Mouse (Mus musculus) cerebellum, adult 2 months (tissue): ENCODE measurements around the gene Rtel1. TPM values are rescaled to one million over a fixed set of nuclear protein-coding genes. Genes with fewer than 3 reads are reported as not detected.

Experiments
- DNase-seq, 2 experiments: peaks; one replicate each; pipeline ENCODE4 v3.0.0; 2021
- H3K27ac ChIP-seq: fragments of 200-500 bp; 2 replicates; pipeline ENCODE4 v1.5.1; 2012; ENCODE audit warnings: low read length, control low read depth, inconsistent platforms; ENCODE audit not compliant: insufficient read depth
- H3K27me3 ChIP-seq: fragments of 200-500 bp; 2 replicates; pipeline ENCODE4 v1.6.1; 2012; ENCODE audit warnings: inconsistent platforms, mild to moderate bottlenecking, low read length, moderate library complexity; ENCODE audit not compliant: control insufficient read depth, insufficient read depth
- H3K4me1 ChIP-seq: fragments of 200-500 bp; 2 replicates; pipeline ENCODE4 v1.6.1; 2011; ENCODE audit warnings: low read length; ENCODE audit not compliant: control insufficient read depth, insufficient read depth
- H3K4me3 ChIP-seq: fragments of 200-500 bp; replicated peaks from 2 replicates; pipeline ENCODE3; 2011; ENCODE audit warnings: mild to moderate bottlenecking, low read depth, low read length, control low read depth; ENCODE audit not compliant: insufficient read depth
- CTCF ChIP-seq: fragments of 200-500 bp; IDR thresholded peaks from 2 replicates; pipeline ENCODE4 v1.5.1; 2011; ENCODE audit warnings: low read depth, mild to moderate bottlenecking, control low read depth, low read length, moderate library complexity, borderline replicate concordance; ENCODE audit not compliant: insufficient read depth
- POLR2A ChIP-seq: fragments of 200-500 bp; IDR thresholded peaks from 2 replicates; pipeline ENCODE4 v1.6.1; 2011; ENCODE audit warnings: low read length, control low read depth, borderline replicate concordance; ENCODE audit not compliant: insufficient read depth
- WGBS: fragments of 180-500 bp; shearing (Covaris S2); methylation state at CpG from one replicate; pipeline ENCODE4 v1.1.7; 2018; 5-methylcytosine and 5-hydroxymethylcytosine counted together
- polyA plus RNA-seq: library from polyadenylated mRNA; depleted of rRNA; stranded (reverse); fragments of >200 nt; gene quantifications from 2 replicates; pipeline ENCODE4 v1.2.3, GENCODE M21; 2012; rRNA removed

The Rtel1 gene
- polyA plus RNA-seq: 88.5 and 103 TPM in 2 replicates

- Histone ChIP-seq H3K27ac (peak within 1 kb of the TSS; percentile 29; the same call in 1 of the 2 replicates), H3K4me1 (no peaks in the 10 kb centered on the region), H3K4me3 (peak within 1 kb of the TSS; percentile 83), H3K27me3 (no peaks in the 10 kb centered on the region)
- DNase-seq: peak; percentile 83 to 87
- no peak for TF ChIP-seq CTCF
- peak; percentile 53; the same call in 1 of the 2 replicates for TF ChIP-seq POLR2A
- 4% methylated on average over 40 of the region's 40 CpGs for WGBS
Observed at GRCm38 (mm10) chr2:181319248-181320102, at the start of gene Rtel1. TSS of gene Rtel1 (plus strand) at chr2:181319739.

DNA sequence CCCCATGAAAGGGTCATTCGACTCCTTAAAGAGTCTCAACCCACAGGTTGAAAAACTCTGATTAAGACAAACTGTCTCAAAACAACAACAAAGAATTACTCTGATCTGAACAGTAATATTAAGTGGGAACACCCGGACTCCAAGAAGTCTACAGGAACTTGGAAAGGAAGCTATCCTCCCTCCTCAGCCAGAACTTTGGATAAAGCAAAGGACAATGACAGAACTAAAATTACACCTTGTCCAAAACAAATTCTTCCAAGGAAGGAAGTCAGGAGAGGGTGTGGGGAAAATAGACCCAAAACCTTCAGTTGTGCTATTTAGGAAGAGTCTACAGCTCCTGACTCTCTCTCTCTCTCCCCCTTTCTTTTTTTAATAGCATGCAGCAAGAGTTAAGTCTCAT, 47.4 kb upstream of the Rtel1 start:
- Histone ChIP-seq H3K4me3 (no peak overlapping the region), H3K27me3 (no peaks in the 10 kb centered on the region; the same call in 1 of the 2 replicates), H3K27ac (no peak overlapping the region), H3K4me1 (no peaks in the 10 kb centered on the region)
- TF ChIP-seq CTCF: no peak
- TF ChIP-seq POLR2A: no peak
- WGBS: 93% methylated on average over 2 of the region's 2 CpGs
- DNase-seq: no peak

DNA sequence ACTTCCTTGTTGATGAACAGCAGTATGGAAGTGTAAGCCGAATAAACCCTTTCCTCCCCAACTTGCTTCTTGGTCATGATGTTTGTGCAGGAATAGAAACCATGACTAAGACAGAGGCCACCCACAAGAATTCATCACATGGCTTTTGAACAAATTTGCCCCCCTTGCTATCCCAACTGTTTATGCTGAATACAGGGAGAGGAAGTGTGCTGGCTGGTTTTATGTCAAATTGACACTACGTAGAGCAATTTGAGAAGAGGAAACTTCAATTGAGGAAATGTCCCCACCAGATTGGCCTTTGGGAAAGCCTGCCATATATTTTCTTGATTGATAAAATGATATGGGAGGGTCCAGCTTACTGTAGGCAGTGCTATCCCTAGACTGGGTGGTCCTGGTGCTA, 45.7 kb upstream of the Rtel1 start:
- DNase-seq: no peak
- WGBS: over 99% methylated on average over 2 of the region's 2 CpGs

DNA sequence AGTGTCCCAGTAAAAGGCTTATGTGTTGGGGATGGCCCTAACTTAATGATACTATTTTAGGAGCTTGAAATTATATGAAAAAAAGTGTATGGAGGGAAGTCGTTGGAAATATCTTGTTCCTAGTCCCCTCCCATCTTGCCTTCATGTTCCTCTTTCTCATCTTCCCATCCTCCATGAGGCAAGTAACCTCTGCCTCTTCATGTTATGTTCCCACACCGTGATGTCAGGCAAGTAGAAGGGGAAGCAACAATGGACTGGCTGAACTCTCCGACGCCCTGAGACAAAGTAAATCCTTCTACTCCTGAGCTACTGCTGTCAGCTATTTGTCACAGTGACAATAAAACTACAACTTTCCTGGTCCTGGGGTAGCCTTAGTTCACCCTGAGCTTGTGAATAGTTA, 44.9 kb upstream of the Rtel1 start:
- TF ChIP-seq CTCF (no peak), POLR2A (no peak)
- 76% methylated on average over 4 of the region's 4 CpGs for WGBS
- no peaks in the 10 kb centered on the region for H3K4me1 ChIP-seq

More for the DNA sequence above, 45.7 kb upstream of the Rtel1 start:
- no peak overlapping the region for H3K27ac ChIP-seq
- no peaks in the 10 kb centered on the region; the same call in 1 of the 2 replicates for H3K27me3 ChIP-seq
- H3K4me1 ChIP-seq: no peaks in the 10 kb centered on the region
- no peak for TF ChIP-seq POLR2A
- no peak for TF ChIP-seq CTCF
- H3K4me3 ChIP-seq: no peak overlapping the region

GRCm38 (mm10) chr2:181276766-181277165, 42.8 kb upstream of the Rtel1 start:
- Histone ChIP-seq H3K4me3 (no peak overlapping the region), H3K27ac (no peak overlapping the region), H3K27me3 (no peaks in the 10 kb centered on the region), H3K4me1 (no peaks in the 10 kb centered on the region)
- TF ChIP-seq CTCF: no peak
- no peak for TF ChIP-seq POLR2A
- 89% methylated on average over 1 of the region's 1 CpGs for WGBS
- no peak for DNase-seq

More for the DNA sequence above, 44.9 kb upstream of the Rtel1 start:
- H3K27ac ChIP-seq: no peak overlapping the region
- no peak for DNase-seq
- H3K27me3 ChIP-seq: no peaks in the 10 kb centered on the region; the same call in 1 of the 2 replicates
- no peak overlapping the region for H3K4me3 ChIP-seq

DNA sequence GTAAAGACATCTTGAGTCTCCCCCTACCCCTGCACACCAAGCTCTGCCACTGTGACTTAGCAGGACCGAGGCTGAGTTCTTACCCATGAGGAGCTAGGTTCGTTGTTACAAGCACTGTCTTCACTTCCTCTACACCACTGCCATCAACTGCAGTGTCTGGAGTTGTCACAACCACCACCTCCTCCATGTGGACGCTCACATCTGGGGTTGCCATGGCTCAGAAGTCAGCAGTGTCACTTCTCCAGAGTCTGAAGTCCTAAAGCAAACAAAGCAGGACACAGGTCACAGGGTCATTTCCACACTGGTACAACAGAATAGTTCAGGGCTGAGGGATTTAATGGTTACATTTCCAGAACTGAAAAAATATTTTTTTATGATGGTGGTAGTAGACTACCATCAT, 41.7 kb upstream of the Rtel1 start:
- no peak for TF ChIP-seq CTCF
- TF ChIP-seq POLR2A: no peak
- Histone ChIP-seq H3K27ac (no peak overlapping the region), H3K4me3 (no peak overlapping the region), H3K4me1 (no peaks in the 10 kb centered on the region), H3K27me3 (no peaks in the 10 kb centered on the region)
- WGBS: 87% methylated on average over 3 of the region's 3 CpGs
- DNase-seq: no peak

DNA sequence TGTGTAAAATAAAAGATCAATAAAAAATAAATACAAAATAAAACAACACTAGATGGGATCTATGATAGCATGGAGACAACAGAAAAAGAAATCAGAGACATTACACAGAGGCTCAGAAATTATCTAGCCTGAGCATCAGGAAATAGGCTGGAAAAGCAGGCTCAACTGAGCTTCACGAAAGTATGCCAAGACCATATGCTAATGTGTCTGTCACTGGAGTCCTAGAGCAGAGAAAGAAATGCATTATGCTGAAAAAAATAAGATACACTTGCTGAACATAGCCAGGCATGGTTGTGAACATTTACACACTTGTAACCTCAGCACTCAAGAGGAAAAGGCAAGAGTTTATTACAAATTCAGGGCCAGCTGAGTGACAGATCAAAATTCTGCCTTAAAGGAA, 39.6 kb upstream of the Rtel1 start:
- no peaks in the 10 kb centered on the region for H3K4me1 ChIP-seq
- no peak overlapping the region for H3K27ac ChIP-seq
- WGBS: 3% methylated on average over 1 of the region's 1 CpGs
- no peaks in the 10 kb centered on the region for H3K27me3 ChIP-seq
- H3K4me3 ChIP-seq: no peak overlapping the region
- DNase-seq: peak in 1 of 2 experiments; percentile 23
- TF ChIP-seq POLR2A: no peak
